Mouse (Mus musculus) lung, postnatal 25 days (tissue): ENCODE measurements around the gene Socs1.

ENCODE experiments used
- DNase-seq: peaks from one replicate; pipeline ENCODE4 v3.0.0; 2022; ENCODE audit warnings: low spot score

Socs1 gene

GRCm38 (mm10) chr16:10763540-10764264 is 21.6 kb downstream of the Socs1 start:
- DNase-seq = no peak

GRCm38 (mm10) chr16:10762569-10763180 is 22.7 kb downstream of the Socs1 start:
- no peak for DNase-seq

GRCm38 (mm10) chr16:10761182-10761581 is 24.2 kb downstream of the Socs1 start:
- no peak for DNase-seq

- DNase-seq = no peak
Measured at GRCm38 (mm10) chr16:10756168-10756567, 29.2 kb downstream of the Socs1 start.

GRCm38 (mm10) chr16:10754521-10755296 is 30.6 kb downstream of the Socs1 start:
- no peak for DNase-seq

DNA sequence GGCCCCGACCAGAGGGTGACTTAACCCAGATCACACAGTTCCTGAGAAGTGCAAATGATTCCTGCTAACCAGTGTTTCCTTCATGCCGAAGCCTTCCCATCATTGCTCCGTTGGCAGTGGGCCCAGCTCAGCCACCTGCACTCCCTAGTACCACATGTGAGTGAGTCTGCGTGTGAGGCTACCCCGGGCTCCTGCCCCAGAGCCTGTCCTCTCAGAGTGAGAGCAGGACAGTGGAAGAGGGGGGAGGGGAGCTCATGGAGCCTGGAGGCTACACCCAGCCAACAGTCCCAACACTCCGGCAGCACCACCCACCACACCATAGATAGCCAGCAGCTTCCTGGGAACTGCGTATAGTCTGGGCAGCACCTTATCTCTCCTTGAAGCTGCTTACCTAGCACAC is 35.5 kb downstream of the Socs1 start:
- DNase-seq = no peak

GRCm38 (mm10) chr16:10749226-10749625 is 36.1 kb downstream of the Socs1 start:
- DNase-seq = no peak

- peak; percentile 82 for DNase-seq
Measured at GRCm38 (mm10) chr16:10741082-10741481, 44.3 kb downstream of the Socs1 start.

- DNase-seq = peak; percentile 34
Measured at GRCm38 (mm10) chr16:10739854-10740398, 45.4 kb downstream of the Socs1 start.

DNA sequence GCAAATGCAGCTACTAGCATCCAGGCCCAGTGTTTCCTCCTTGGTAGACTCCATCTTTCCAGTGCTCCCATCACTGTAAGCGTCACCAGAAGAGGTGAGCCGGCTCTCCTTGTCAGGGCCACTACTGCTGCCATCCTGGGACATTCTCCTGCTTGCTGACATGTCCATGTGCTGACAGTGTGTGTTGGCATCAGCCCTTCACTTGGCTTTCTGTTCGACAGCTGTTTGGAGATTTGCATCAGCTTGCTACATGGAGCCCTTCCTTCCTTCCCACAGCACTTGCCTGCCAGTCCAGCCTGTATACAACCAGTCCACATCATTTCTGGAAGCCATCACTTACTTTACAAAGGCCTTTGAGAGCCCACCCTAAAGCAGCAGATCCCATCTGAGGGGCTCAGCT is 46.5 kb downstream of the Socs1 start:
- DNase-seq = no peak

- peak; percentile 49 for DNase-seq
Measured at GRCm38 (mm10) chr16:10737571-10737970, 47.8 kb downstream of the Socs1 start.

GRCm38 (mm10) chr16:10736364-10736763 is 49.0 kb downstream of the Socs1 start:
- no peak for DNase-seq

- no peak for DNase-seq
Measured at GRCm38 (mm10) chr16:10735781-10736180, 49.6 kb downstream of the Socs1 start.

- DNase-seq = no peak
Measured at GRCm38 (mm10) chr16:10732421-10732820, 52.9 kb downstream of the Socs1 start.
